Mouse (Mus musculus): ENCODE measurements at regions not wholly inside any gene's neighbourhood (a gene's known extent, or its start where the extent isn't known, plus 50 kb on each side); places are given as distances from the start of the nearest gene placed in this dataset.
"Not testable (repeated sequence)": the region's sequence is repeated elsewhere in the genome, so short reads cannot be mapped to it uniquely, and the experiment has no call there.

DNA sequence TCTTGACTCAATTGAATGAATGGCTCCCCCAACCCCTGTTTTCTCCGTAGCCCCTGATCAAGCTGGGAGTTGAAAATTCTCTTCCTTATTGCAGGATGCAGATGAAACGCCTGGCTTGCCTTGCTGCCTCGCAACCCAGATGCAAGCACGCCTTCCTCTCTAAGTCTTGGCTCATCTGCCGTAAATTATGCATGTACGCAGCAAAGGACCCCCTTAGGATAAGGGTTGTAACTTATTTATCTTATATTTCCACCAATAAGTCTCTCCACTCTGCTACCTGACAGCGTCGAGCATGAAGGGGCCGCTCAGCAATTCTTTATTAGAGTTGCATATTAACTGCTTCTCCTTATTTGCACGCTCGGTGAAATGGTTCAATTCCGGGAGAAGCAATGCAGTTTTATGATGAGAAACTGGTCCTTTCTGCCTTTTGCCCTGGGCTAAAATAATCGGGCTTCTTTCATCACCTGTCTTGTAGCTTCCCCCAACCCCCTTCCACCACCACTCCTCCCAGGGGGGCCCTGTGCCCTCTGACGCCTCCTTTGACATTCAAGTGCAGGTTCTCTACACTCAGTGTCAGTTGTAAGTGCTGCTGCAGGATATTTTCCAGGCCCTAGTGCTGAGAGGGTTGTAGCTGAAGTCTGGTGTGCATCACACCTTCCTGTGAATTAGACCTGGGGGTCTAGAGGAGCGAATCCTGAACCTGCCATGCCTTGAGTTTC is 246.0 kb downstream of the Eipr1 start:
- H3K27ac ChIP-seq, result no peak overlapping the region
- no peak overlapping the region for H3K4me3 ChIP-seq
- no peaks in the 10 kb centered on the region for H3K4me1 ChIP-seq
- H3K9ac ChIP-seq, result no peak overlapping the region
- no peak overlapping the region for H3K4me2 ChIP-seq
- no peaks in the 10 kb centered on the region for H3K36me3 ChIP-seq
- WGBS, result 61% methylated on average over 15 of the region's 15 CpGs
- no peak for ATAC-seq (ENCODE audit: insufficient number of reproducible peaks, insufficient read depth, low FRiP score, low TSS enrichment, low read depth)
- no peaks in the 10 kb centered on the region for H3K27me3 ChIP-seq
- H3K9me3 ChIP-seq, result no peaks in the 10 kb centered on the region

GRCm38 (mm10) chr12:28999963-29000451 is 248.4 kb downstream of the Eipr1 start:
- Histone ChIP-seq H3K4me2 (no peak overlapping the region), H3K4me3 (no peak overlapping the region), H3K27ac (no peak overlapping the region), H3K4me1 (no peaks in the 10 kb centered on the region), H3K36me3 (no peaks in the 10 kb centered on the region), H3K27me3 (no peaks in the 10 kb centered on the region), H3K9me3 (no peaks in the 10 kb centered on the region), H3K9ac (no peak overlapping the region)
- no peak for ATAC-seq (ENCODE audit: insufficient number of reproducible peaks, insufficient read depth, low FRiP score, low TSS enrichment, low read depth)
- WGBS, result 61% methylated on average over 6 of the region's 6 CpGs

GRCm38 (mm10) chr12:29004504-29004903 is 252.9 kb downstream of the Eipr1 start:
- 90% methylated on average over 13 of the region's 13 CpGs for WGBS
- H3K4me1 ChIP-seq, result no peaks in the 10 kb centered on the region
- ATAC-seq (ENCODE audit: insufficient number of reproducible peaks, insufficient read depth, low FRiP score, low TSS enrichment, low read depth), result no peak
- no peak overlapping the region for H3K9ac ChIP-seq
- H3K27ac ChIP-seq, result no peak overlapping the region
- H3K4me2 ChIP-seq, result no peak overlapping the region
- H3K9me3 ChIP-seq, result no peaks in the 10 kb centered on the region
- H3K36me3 ChIP-seq, result no peaks in the 10 kb centered on the region
- H3K4me3 ChIP-seq, result no peak overlapping the region
- H3K27me3 ChIP-seq, result no peaks in the 10 kb centered on the region

DNA sequence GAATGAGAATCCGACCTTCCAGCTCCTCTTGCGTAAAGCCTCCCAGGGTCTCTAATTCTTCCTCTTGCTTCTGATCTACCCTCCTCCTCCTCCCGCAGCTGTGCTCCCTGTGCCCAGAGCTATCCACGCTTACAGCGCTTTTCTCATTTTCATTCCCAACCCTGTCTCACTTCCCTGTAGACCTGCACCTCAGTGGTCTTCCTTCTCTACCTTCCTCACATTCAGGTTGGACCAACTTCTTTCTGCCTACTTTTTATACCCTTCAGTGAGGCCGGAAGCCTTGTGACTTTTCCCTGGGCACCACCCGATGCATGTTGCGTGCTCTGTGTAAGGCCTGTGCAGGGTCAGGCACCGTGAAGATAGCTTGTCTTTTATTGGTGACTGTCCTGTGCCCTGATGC is 263.0 kb downstream of the Eipr1 start:
- no peak for ATAC-seq (ENCODE audit: insufficient number of reproducible peaks, insufficient read depth, low FRiP score, low TSS enrichment, low read depth)
- Histone ChIP-seq H3K27ac (no peak overlapping the region), H3K4me2 (no peak overlapping the region), H3K9ac (no peak overlapping the region), H3K4me3 (no peak overlapping the region), H3K9me3 (no peaks in the 10 kb centered on the region), H3K4me1 (peaks cover 13% of the 10 kb centered on the region; the same call in 1 of the 2 replicates), H3K36me3 (no peaks in the 10 kb centered on the region), H3K27me3 (no peaks in the 10 kb centered on the region)
- 84% methylated on average over 9 of the region's 9 CpGs for WGBS

- H3K27me3 ChIP-seq, result no peaks in the 10 kb centered on the region
- ATAC-seq (ENCODE audit: insufficient number of reproducible peaks, insufficient read depth, low FRiP score, low TSS enrichment, low read depth), result peak; percentile 48; the same call in 1 of the 2 replicates
- no peaks in the 10 kb centered on the region for H3K9me3 ChIP-seq
- WGBS, result 18% methylated on average over 10 of the region's 10 CpGs
- H3K9ac ChIP-seq, result no peak overlapping the region
- no peak overlapping the region for H3K4me3 ChIP-seq
- no peaks in the 10 kb centered on the region for H3K36me3 ChIP-seq
- no peak overlapping the region for H3K4me2 ChIP-seq
- no peak overlapping the region for H3K27ac ChIP-seq
- H3K4me1 ChIP-seq, result peaks cover 13% of the 10 kb centered on the region; the same call in 1 of the 2 replicates
These were observed 263.7 kb downstream of the Eipr1 start for GRCm38 (mm10) chr12:29015200-29015862.

GRCm38 (mm10) chr12:29021152-29021551 is 269.5 kb downstream of the Eipr1 start:
- ATAC-seq (ENCODE audit: insufficient number of reproducible peaks, insufficient read depth, low FRiP score, low TSS enrichment, low read depth), result no peak
- Histone ChIP-seq H3K36me3 (no peaks in the 10 kb centered on the region), H3K9ac (no peak overlapping the region), H3K27ac (no peak overlapping the region), H3K27me3 (no peaks in the 10 kb centered on the region), H3K9me3 (no peaks in the 10 kb centered on the region), H3K4me2 (no peak overlapping the region), H3K4me1 (no peaks in the 10 kb centered on the region), H3K4me3 (no peak overlapping the region)
- WGBS, result 66% methylated on average over 5 of the region's 5 CpGs

DNA sequence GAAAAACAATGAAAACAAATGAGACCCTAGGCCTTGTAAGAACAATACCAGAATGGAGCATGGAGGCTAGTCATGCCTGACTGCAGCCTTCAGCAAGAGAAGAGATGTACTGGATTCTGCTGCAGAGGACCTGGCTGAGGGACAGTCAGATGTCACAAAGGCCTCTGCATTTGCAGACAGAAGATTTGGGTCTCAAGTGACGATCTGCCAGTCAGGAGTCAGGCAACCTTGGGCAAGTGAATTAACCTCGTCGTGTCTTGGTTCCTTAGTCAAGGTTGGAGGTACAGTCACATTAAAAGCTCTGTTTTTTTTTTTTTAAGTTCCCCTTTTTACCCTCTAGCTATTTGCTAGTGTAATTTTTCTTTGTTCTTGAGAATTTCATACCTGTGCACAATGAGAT is 276.6 kb downstream of the Eipr1 start:
- 73% methylated on average over 3 of the region's 3 CpGs for WGBS
- H3K4me2 ChIP-seq, result no peak overlapping the region
- no peak overlapping the region for H3K4me3 ChIP-seq
- H3K27me3 ChIP-seq, result no peaks in the 10 kb centered on the region
- no peak overlapping the region for H3K9ac ChIP-seq
- H3K4me1 ChIP-seq, result no peaks in the 10 kb centered on the region
- H3K36me3 ChIP-seq, result no peaks in the 10 kb centered on the region
- ATAC-seq (ENCODE audit: insufficient number of reproducible peaks, insufficient read depth, low FRiP score, low TSS enrichment, low read depth), result no peak
- H3K9me3 ChIP-seq, result no peaks in the 10 kb centered on the region
- no peak overlapping the region for H3K27ac ChIP-seq

DNA sequence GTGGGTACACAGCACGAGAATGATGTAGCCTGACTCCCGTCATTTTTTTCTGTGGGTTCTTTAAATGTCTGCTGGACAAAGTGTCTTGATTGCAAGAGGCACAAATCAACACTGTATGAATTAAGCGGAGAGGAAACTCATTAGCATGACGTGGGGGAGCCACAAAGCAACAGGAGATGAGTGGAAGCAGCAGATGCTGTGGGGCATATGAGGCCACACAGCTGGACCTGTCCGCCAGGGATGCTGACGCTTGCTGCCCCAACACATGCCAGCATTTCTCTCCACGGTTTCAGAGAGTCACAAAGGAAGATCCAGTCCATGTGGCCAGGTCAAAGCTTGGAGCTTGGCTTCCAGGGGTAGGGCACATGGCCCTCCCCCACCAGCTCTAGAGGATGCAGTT is 277.9 kb downstream of the Eipr1 start:
- Histone ChIP-seq H3K9me3 (no peaks in the 10 kb centered on the region), H3K27me3 (no peaks in the 10 kb centered on the region), H3K4me3 (no peak overlapping the region), H3K27ac (no peak overlapping the region), H3K36me3 (no peaks in the 10 kb centered on the region), H3K4me2 (no peak overlapping the region), H3K9ac (no peak overlapping the region), H3K4me1 (no peaks in the 10 kb centered on the region)
- 57% methylated on average over 7 of the region's 7 CpGs for WGBS
- no peak for ATAC-seq (ENCODE audit: insufficient number of reproducible peaks, insufficient read depth, low FRiP score, low TSS enrichment, low read depth)

- ATAC-seq (ENCODE audit: insufficient number of reproducible peaks, insufficient read depth, low FRiP score, low TSS enrichment, low read depth), result no peak
- no peak overlapping the region for H3K27ac ChIP-seq
- no peaks in the 10 kb centered on the region for H3K9me3 ChIP-seq
- peaks cover 16% of the 10 kb centered on the region for H3K4me1 ChIP-seq
- WGBS, result 85% methylated on average over 8 of the region's 8 CpGs
- no peak overlapping the region for H3K4me2 ChIP-seq
- no peaks in the 10 kb centered on the region for H3K36me3 ChIP-seq
- H3K4me3 ChIP-seq, result no peak overlapping the region
- H3K9ac ChIP-seq, result no peak overlapping the region
- no peaks in the 10 kb centered on the region for H3K27me3 ChIP-seq
These were observed 294.4 kb downstream of the Eipr1 start for GRCm38 (mm10) chr12:29046009-29046408.

DNA sequence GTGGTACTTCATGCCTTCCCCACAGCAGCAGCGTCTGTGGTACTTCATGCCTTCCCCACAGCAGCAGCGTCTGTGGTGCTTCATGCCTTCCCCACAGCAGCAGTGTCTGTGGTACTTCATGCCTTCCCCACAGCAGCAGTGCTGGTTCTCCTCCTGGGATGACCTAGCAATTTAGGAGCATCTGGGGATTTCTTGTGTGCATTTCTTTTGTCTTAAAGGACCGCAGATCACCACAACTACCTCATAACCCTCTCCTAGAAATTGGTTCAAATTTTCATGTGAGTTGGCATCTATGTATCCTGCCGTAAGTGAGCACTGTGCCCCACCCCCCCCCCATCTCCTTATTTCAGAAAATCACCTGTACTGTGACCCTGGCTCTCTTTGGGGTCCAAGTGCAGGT is 297.0 kb downstream of the Eipr1 start:
- H3K9ac ChIP-seq; H3K27me3 ChIP-seq; H3K4me3 ChIP-seq; H3K4me2 ChIP-seq; H3K36me3 ChIP-seq; H3K9me3 ChIP-seq; ATAC-seq (ENCODE audit: insufficient number of reproducible peaks, insufficient read depth, low FRiP score, low TSS enrichment, low read depth): not testable (repeated sequence)
- H3K4me1 ChIP-seq, result peaks cover 16% of the 10 kb centered on the region
- peak overlapping the region; percentile 66 for H3K27ac ChIP-seq
- WGBS, result 25% methylated on average over 4 of the region's 4 CpGs

DNA sequence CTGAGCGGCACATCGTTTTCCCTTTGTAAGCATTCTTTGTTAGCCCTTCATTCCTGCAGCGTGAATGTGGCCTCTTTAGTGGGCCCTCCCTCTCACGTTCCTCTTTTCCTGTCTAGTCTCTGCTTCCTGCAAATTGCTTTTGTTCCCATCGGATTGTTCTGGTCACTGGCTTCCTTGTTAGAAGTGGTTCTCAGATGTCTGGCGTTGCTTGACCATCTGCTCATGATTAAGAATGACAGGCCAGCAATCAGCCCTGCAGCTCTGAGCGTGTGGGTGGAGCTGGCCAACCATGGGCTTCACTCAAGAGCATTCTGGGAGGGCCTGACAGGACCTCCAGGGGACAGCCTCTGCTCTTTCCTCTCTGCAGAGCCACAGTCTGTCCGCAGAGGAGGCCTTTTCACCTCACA is 297.5 kb downstream of the Eipr1 start:
- Histone ChIP-seq H3K4me1 (peaks cover 16% of the 10 kb centered on the region), H3K4me3 (no peak overlapping the region), H3K27ac (peak overlapping the region; percentile 66), H3K27me3 (no peaks in the 10 kb centered on the region), H3K36me3 (no peaks in the 10 kb centered on the region), H3K4me2 (no peak overlapping the region), H3K9me3 (no peaks in the 10 kb centered on the region), H3K9ac (no peak overlapping the region; the same call in 1 of the 2 replicates)
- ATAC-seq (ENCODE audit: insufficient number of reproducible peaks, insufficient read depth, low FRiP score, low TSS enrichment, low read depth), result no peak
- 5% methylated on average over 8 of the region's 8 CpGs for WGBS

DNA sequence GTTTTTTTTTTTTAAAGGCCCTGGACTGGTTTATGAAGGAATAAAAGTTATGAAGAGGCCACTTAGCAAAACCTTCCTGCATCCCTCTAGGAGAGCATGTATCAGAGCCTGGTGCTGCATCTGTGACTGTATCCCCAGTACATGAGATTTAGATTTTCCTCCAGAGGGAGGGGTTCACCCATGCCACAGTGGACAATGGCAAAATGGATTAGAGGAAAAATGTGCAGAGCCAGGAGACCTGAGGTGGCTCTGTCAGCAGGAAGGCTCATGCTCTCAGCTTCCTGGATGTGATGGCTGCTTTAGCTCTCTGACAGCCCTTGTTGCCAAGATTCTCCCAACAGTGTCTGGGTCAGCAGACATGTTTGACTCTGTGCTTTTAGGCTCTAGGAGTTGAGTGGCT is 298.2 kb downstream of the Eipr1 start:
- no peak overlapping the region for H3K27ac ChIP-seq

More for the DNA sequence above, 298.2 kb downstream of the Eipr1 start:
- peaks cover 16% of the 10 kb centered on the region for H3K4me1 ChIP-seq
- no peak for ATAC-seq (ENCODE audit: insufficient number of reproducible peaks, insufficient read depth, low FRiP score, low TSS enrichment, low read depth)
- no peak overlapping the region for H3K4me2 ChIP-seq
- H3K9me3 ChIP-seq, result no peaks in the 10 kb centered on the region
- no peaks in the 10 kb centered on the region for H3K36me3 ChIP-seq
- no peaks in the 10 kb centered on the region for H3K27me3 ChIP-seq
- 0 out of 2 replicates have a peak overlapping the region, but pooled peaks have one; percentile 4 for H3K9ac ChIP-seq
- H3K4me3 ChIP-seq, result no peak overlapping the region

All from embryonic facial prominence, embryonic 13.5 days (tissue).